Mouse (Mus musculus): Measurements from ENCODE around the gene Celf5. TPM values are rescaled to one million over a fixed set of nuclear protein-coding genes. Genes with fewer than 3 reads are reported as not detected.

Gene Celf5
- not detected in 2 replicates for polyA plus RNA-seq (2012)

GRCm38 (mm10) chr10:81482533-81482889 is at the start of gene Celf5:
Gene Celf5 (minus strand): TSS chr10:81482709.
- Histone ChIP-seq H3K27me3 (ENCODE audit: control insufficient read depth) (peaks cover 46% of the 10 kb centered on the region), H3K9me3 (ENCODE audit: control insufficient read depth, low read length) (no peaks in the 10 kb centered on the region)

GRCm38 (mm10) chr10:81526779-81527178 is 44.3 kb upstream of the Celf5 start:
- no peaks in the 10 kb centered on the region for H3K9me3 ChIP-seq (ENCODE audit: control insufficient read depth, low read length)
- H3K36me3 ChIP-seq (ENCODE audit: control insufficient read depth) = peaks cover 32% of the 10 kb centered on the region
- H3K4me3 ChIP-seq (replicated peaks) = no peak overlapping the region
- H3K4me1 ChIP-seq (ENCODE audit: control insufficient read depth) = peaks cover 36% of the 10 kb centered on the region
- TF ChIP-seq TAL1 (IDR thresholded peaks at IDR 0.05; ENCODE audit: low read length) (no peak), GATA1 (IDR thresholded peaks at IDR 0.05; ENCODE audit: low read length) (no peak)
- no peaks in the 10 kb centered on the region; the same call in 1 of the 2 replicates for H3K27me3 ChIP-seq (ENCODE audit: control insufficient read depth)

More at GRCm38 (mm10) chr10:81482533-81482889, at the start of gene Celf5:
- no peak for TF ChIP-seq TAL1 (IDR thresholded peaks at IDR 0.05; ENCODE audit: low read length)
- no peak for TF ChIP-seq GATA1 (IDR thresholded peaks at IDR 0.05; ENCODE audit: low read length)
- Histone ChIP-seq H3K36me3 (ENCODE audit: control insufficient read depth) (peaks cover 16% of the 10 kb centered on the region), H3K4me1 (ENCODE audit: control insufficient read depth) (peaks cover 21% of the 10 kb centered on the region), H3K4me3 (replicated peaks) (peak within 1 kb of the TSS; percentile 42)

- Histone ChIP-seq H3K36me3 (ENCODE audit: control insufficient read depth) (peaks cover 15% of the 10 kb centered on the region), H3K9me3 (ENCODE audit: control insufficient read depth, low read length) (no peaks in the 10 kb centered on the region), H3K27me3 (ENCODE audit: control insufficient read depth) (no peaks in the 10 kb centered on the region; the same call in 1 of the 2 replicates), H3K4me3 (replicated peaks) (peak overlapping the region; percentile 40), H3K4me1 (ENCODE audit: control insufficient read depth) (peaks cover 37% of the 10 kb centered on the region)
- TF ChIP-seq GATA1 (IDR thresholded peaks at IDR 0.05; ENCODE audit: low read length) = peak; percentile 43; the same call in 1 of the 2 replicates
- no peak for TF ChIP-seq TAL1 (IDR thresholded peaks at IDR 0.05; ENCODE audit: low read length)
Measured at GRCm38 (mm10) chr10:81525017-81525694, 42.6 kb upstream of the Celf5 start.

GRCm38 (mm10) chr10:81524051-81524605 is 41.6 kb upstream of the Celf5 start, which contains the start of gene Gna15:
Gene Gna15 (minus strand): TSS chr10:81524225.
- H3K9me3 ChIP-seq (ENCODE audit: control insufficient read depth, low read length) = no peaks in the 10 kb centered on the region
- peaks cover 5% of the 10 kb centered on the region for H3K36me3 ChIP-seq (ENCODE audit: control insufficient read depth)
- no peak for TF ChIP-seq GATA1 (IDR thresholded peaks at IDR 0.05; ENCODE audit: low read length)
- TF ChIP-seq TAL1 (IDR thresholded peaks at IDR 0.05; ENCODE audit: low read length) = no peak
- no peaks in the 10 kb centered on the region; the same call in 1 of the 2 replicates for H3K27me3 ChIP-seq (ENCODE audit: control insufficient read depth)
- peaks cover 47% of the 10 kb centered on the region for H3K4me1 ChIP-seq (ENCODE audit: control insufficient read depth)
- peak within 1 kb of the TSS; percentile 47 for H3K4me3 ChIP-seq (replicated peaks)

- H3K4me3 ChIP-seq (replicated peaks) = peak overlapping the region; percentile 47
- no peaks in the 10 kb centered on the region; the same call in 1 of the 2 replicates for H3K27me3 ChIP-seq (ENCODE audit: control insufficient read depth)
- TF ChIP-seq TAL1 (IDR thresholded peaks at IDR 0.05; ENCODE audit: low read length) (no peak), GATA1 (IDR thresholded peaks at IDR 0.05; ENCODE audit: low read length) (no peak)
- H3K9me3 ChIP-seq (ENCODE audit: control insufficient read depth, low read length) = no peaks in the 10 kb centered on the region
- H3K36me3 ChIP-seq (ENCODE audit: control insufficient read depth) = no peaks in the 10 kb centered on the region
- H3K4me1 ChIP-seq (ENCODE audit: control insufficient read depth) = peaks cover 53% of the 10 kb centered on the region
Measured at GRCm38 (mm10) chr10:81523570-81523969, 41.1 kb upstream of the Celf5 start.

GRCm38 (mm10) chr10:81523142-81523541 is 40.6 kb upstream of the Celf5 start:
- Histone ChIP-seq H3K36me3 (ENCODE audit: control insufficient read depth) (no peaks in the 10 kb centered on the region), H3K4me3 (replicated peaks) (peak overlapping the region; percentile 47), H3K9me3 (ENCODE audit: control insufficient read depth, low read length) (no peaks in the 10 kb centered on the region), H3K27me3 (ENCODE audit: control insufficient read depth) (no peaks in the 10 kb centered on the region; the same call in 1 of the 2 replicates), H3K4me1 (ENCODE audit: control insufficient read depth) (peaks cover 57% of the 10 kb centered on the region)
- TF ChIP-seq GATA1 (IDR thresholded peaks at IDR 0.05; ENCODE audit: low read length) (no peak), TAL1 (IDR thresholded peaks at IDR 0.05; ENCODE audit: low read length) (no peak)

GRCm38 (mm10) chr10:81519978-81520365 is 37.5 kb upstream of the Celf5 start:
- Histone ChIP-seq H3K4me1 (ENCODE audit: control insufficient read depth) (peaks cover 54% of the 10 kb centered on the region), H3K4me3 (replicated peaks) (no peak overlapping the region), H3K27me3 (ENCODE audit: control insufficient read depth) (no peaks in the 10 kb centered on the region; the same call in 1 of the 2 replicates), H3K9me3 (ENCODE audit: control insufficient read depth, low read length) (no peaks in the 10 kb centered on the region), H3K36me3 (ENCODE audit: control insufficient read depth) (no peaks in the 10 kb centered on the region)
- TF ChIP-seq TAL1 (IDR thresholded peaks at IDR 0.05; ENCODE audit: low read length) (no peak), GATA1 (IDR thresholded peaks at IDR 0.05; ENCODE audit: low read length) (no peak)

GRCm38 (mm10) chr10:81519227-81519977 is 36.9 kb upstream of the Celf5 start:
- Histone ChIP-seq H3K27me3 (ENCODE audit: control insufficient read depth) (no peaks in the 10 kb centered on the region; the same call in 1 of the 2 replicates), H3K9me3 (ENCODE audit: control insufficient read depth, low read length) (peaks cover 2% of the 10 kb centered on the region; the same call in 1 of the 2 replicates), H3K4me3 (replicated peaks) (no peak overlapping the region), H3K4me1 (ENCODE audit: control insufficient read depth) (peaks cover 49% of the 10 kb centered on the region), H3K36me3 (ENCODE audit: control insufficient read depth) (peaks cover 2% of the 10 kb centered on the region)
- no peak for TF ChIP-seq TAL1 (IDR thresholded peaks at IDR 0.05; ENCODE audit: low read length)
- TF ChIP-seq GATA1 (IDR thresholded peaks at IDR 0.05; ENCODE audit: low read length) = no peak

GRCm38 (mm10) chr10:81518546-81518945 is 36.0 kb upstream of the Celf5 start:
- no peak for TF ChIP-seq TAL1 (IDR thresholded peaks at IDR 0.05; ENCODE audit: low read length)
- no peak for TF ChIP-seq GATA1 (IDR thresholded peaks at IDR 0.05; ENCODE audit: low read length)
- Histone ChIP-seq H3K9me3 (ENCODE audit: control insufficient read depth, low read length) (peaks cover 11% of the 10 kb centered on the region), H3K27me3 (ENCODE audit: control insufficient read depth) (no peaks in the 10 kb centered on the region; the same call in 1 of the 2 replicates), H3K4me1 (ENCODE audit: control insufficient read depth) (peaks cover 40% of the 10 kb centered on the region), H3K4me3 (replicated peaks) (no peak overlapping the region), H3K36me3 (ENCODE audit: control insufficient read depth) (peaks cover 7% of the 10 kb centered on the region)

All from erythroblast, embryonic 14.5 days (primary cell).